Mouse (Mus musculus): ENCODE results near the gene Arhgap42.

DNA sequence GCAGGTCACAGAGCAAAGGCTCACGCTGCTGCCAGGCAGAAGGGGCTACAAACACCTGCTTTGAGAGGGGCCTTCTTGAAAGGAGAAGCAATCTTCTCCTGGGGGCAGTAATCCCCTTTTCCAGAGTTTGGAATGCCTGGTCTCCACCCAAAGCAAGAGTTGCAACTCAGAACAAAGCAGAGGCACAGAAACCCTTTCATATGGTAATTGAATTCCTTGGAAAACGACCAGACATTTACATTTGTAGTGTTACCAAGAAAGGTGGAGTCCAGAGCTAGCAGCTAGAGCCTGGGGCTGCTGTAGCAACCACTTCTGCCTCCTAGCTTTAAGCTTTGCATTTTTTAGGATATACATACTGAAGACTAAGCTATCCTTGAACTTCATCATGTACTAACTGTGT lies 30.4 kb upstream of the Arhgap42 start:
- TF ChIP-seq CTCF (IDR thresholded peaks at IDR 0.05): no peak
- TF ChIP-seq EP300 (IDR thresholded peaks at IDR 0.05): no peak

All from lung, postnatal 0 days (tissue).